Mouse (Mus musculus): ENCODE measurements around the gene Slc4a10. TPM values are rescaled to one million over a fixed set of nuclear protein-coding genes. Genes with fewer than 3 reads are reported as not detected.

The Slc4a10 gene
- polyA plus RNA-seq, 1 experiment from 2014 or later: 0.27 TPM

GRCm38 (mm10) chr2:62360872-62361271 is 314.6 kb downstream of the Slc4a10 start:
- Histone ChIP-seq H3K9me3 (replicated peaks) (no peaks in the 10 kb centered on the region), H3K27ac (no peak overlapping the region), H3K4me2 (no peak overlapping the region), H3K4me1 (no peaks in the 10 kb centered on the region), H3K9ac (no peak overlapping the region), H3K4me3 (replicated peaks) (no peak overlapping the region), H3K36me3 (0 out of 2 replicates have a peak, but pooled peaks cover 7% of the 10 kb centered on the region), H3K27me3 (no peaks in the 10 kb centered on the region)
- no peak for ATAC-seq (replicated peaks; ENCODE audit: low FRiP score)
- WGBS: 87% methylated on average over 6 of the region's 6 CpGs

GRCm38 (mm10) chr2:62361514-62361913 is 315.3 kb downstream of the Slc4a10 start:
- Histone ChIP-seq H3K9me3 (replicated peaks) (no peaks in the 10 kb centered on the region), H3K27ac (no peak overlapping the region), H3K4me2 (no peak overlapping the region), H3K4me1 (no peaks in the 10 kb centered on the region), H3K27me3 (no peaks in the 10 kb centered on the region), H3K4me3 (replicated peaks) (no peak overlapping the region), H3K9ac (no peak overlapping the region), H3K36me3 (0 out of 2 replicates have a peak, but pooled peaks cover 7% of the 10 kb centered on the region)
- WGBS: 73% methylated on average over 3 of the region's 3 CpGs
- ATAC-seq (replicated peaks; ENCODE audit: low FRiP score): no peak

DNA sequence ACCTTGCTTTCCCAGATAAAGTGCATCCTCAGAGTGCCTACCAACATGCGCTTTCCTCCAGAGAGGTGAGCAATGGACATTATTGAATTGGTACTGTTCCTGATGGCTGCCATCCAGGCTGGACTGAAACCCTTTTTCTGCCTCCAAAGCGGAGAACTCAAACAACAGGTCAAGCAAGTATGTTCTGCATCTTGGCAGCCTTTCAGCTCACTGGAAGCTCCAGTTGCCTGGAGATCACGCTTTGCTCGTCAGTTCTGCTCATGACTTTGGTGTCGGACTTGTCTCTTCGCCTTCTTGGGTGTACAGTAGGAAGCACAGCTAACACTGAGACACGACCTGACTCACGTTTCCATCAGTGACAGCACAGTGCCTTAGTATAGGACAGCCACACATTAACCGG is 315.9 kb downstream of the Slc4a10 start:
- H3K4me3 ChIP-seq (replicated peaks): no peak overlapping the region
- ATAC-seq (replicated peaks; ENCODE audit: low FRiP score): no peak
- no peaks in the 10 kb centered on the region for H3K4me1 ChIP-seq
- H3K27ac ChIP-seq: no peak overlapping the region
- H3K9ac ChIP-seq: no peak overlapping the region
- H3K36me3 ChIP-seq: 0 out of 2 replicates have a peak, but pooled peaks cover 1% of the 10 kb centered on the region
- no peaks in the 10 kb centered on the region for H3K9me3 ChIP-seq (replicated peaks)
- 86% methylated on average over 9 of the region's 9 CpGs for WGBS
- H3K27me3 ChIP-seq: no peaks in the 10 kb centered on the region
- H3K4me2 ChIP-seq: no peak overlapping the region

DNA sequence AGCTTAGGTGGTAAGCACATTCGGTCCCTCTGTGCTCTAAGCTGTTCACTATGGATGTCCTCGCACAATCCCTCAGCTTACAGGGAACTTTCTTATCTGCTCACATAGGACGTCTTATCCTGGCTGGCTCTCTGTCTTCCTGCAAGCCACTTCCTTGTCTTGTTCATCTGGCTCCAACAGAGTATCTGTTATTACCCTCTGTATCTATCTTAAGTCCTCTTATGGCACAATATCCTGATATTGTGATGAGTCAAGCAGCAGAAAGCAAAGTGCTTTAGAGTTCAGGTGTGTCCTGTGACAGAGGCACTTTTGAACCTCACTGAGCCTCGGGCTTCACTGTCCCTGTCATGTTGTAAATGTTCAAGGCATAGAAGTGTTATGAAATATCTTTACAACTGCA is 317.3 kb downstream of the Slc4a10 start:
- ATAC-seq (replicated peaks; ENCODE audit: low FRiP score): no peak
- H3K4me1 ChIP-seq: no peaks in the 10 kb centered on the region
- H3K36me3 ChIP-seq: no peaks in the 10 kb centered on the region
- no peak overlapping the region for H3K4me2 ChIP-seq
- H3K9ac ChIP-seq: no peak overlapping the region
- H3K4me3 ChIP-seq (replicated peaks): no peak overlapping the region
- WGBS: 88% methylated on average over 4 of the region's 4 CpGs
- H3K27ac ChIP-seq: no peak overlapping the region
- H3K9me3 ChIP-seq (replicated peaks): no peaks in the 10 kb centered on the region
- H3K27me3 ChIP-seq: no peaks in the 10 kb centered on the region

- H3K4me2 ChIP-seq: no peak overlapping the region
- H3K27me3 ChIP-seq: no peaks in the 10 kb centered on the region
- no peak overlapping the region for H3K27ac ChIP-seq
- no peaks in the 10 kb centered on the region for H3K9me3 ChIP-seq (replicated peaks)
- H3K9ac ChIP-seq: no peak overlapping the region
- H3K36me3 ChIP-seq: no peaks in the 10 kb centered on the region
- no peak overlapping the region for H3K4me3 ChIP-seq (replicated peaks)
- no peak for ATAC-seq (replicated peaks; ENCODE audit: low FRiP score)
- H3K4me1 ChIP-seq: no peaks in the 10 kb centered on the region
- WGBS: 78% methylated on average over 5 of the region's 5 CpGs
Measured at GRCm38 (mm10) chr2:62368349-62369053, 322.2 kb downstream of the Slc4a10 start.

GRCm38 (mm10) chr2:62370048-62370447 is 323.8 kb downstream of the Slc4a10 start:
- Histone ChIP-seq H3K4me2 (no peak overlapping the region), H3K27ac (no peak overlapping the region), H3K27me3 (no peaks in the 10 kb centered on the region), H3K9me3 (replicated peaks) (no peaks in the 10 kb centered on the region), H3K36me3 (no peaks in the 10 kb centered on the region), H3K4me1 (0 out of 2 replicates have a peak, but pooled peaks cover 2% of the 10 kb centered on the region), H3K4me3 (replicated peaks) (no peak overlapping the region), H3K9ac (no peak overlapping the region)
- WGBS: 73% methylated on average over 2 of the region's 2 CpGs
- ATAC-seq (replicated peaks; ENCODE audit: low FRiP score): peak; percentile 33; the same call in 1 of the 2 replicates

- no peak overlapping the region for H3K4me2 ChIP-seq
- WGBS: 60% methylated on average over 11 of the region's 11 CpGs
- no peaks in the 10 kb centered on the region for H3K27me3 ChIP-seq
- H3K9me3 ChIP-seq (replicated peaks): no peaks in the 10 kb centered on the region
- 0 out of 2 replicates have a peak, but pooled peaks cover 2% of the 10 kb centered on the region for H3K4me1 ChIP-seq
- no peak for ATAC-seq (replicated peaks; ENCODE audit: low FRiP score)
- no peak overlapping the region for H3K9ac ChIP-seq
- no peak overlapping the region for H3K4me3 ChIP-seq (replicated peaks)
- H3K27ac ChIP-seq: no peak overlapping the region
- H3K36me3 ChIP-seq: peaks cover 3% of the 10 kb centered on the region; the same call in 1 of the 2 replicates
Measured at GRCm38 (mm10) chr2:62373692-62374091, 327.4 kb downstream of the Slc4a10 start.

Other genes with a start within 250 kb of the Slc4a10 start
- 0.14 TPM in 1 of 2 replicates, not detected in the other for gene Tbr1, start 243.5 kb upstream of the Slc4a10 start, polyA plus RNA-seq (2015; fragmentation: Nextera tagmentation; extraction: Ambion mirVana)